Mouse (Mus musculus): ENCODE measurements around the gene Orai3. TPM values are rescaled to one million over a fixed set of nuclear protein-coding genes. Genes with fewer than 3 reads are reported as not detected.

Orai3 gene
- polyA plus RNA-seq, 1 experiment from 2014 or later: 8.5 TPM

- Histone ChIP-seq H3K9ac (ENCODE audit: low read depth, low read length) (no peak overlapping the region), H3K4me3 (ENCODE audit: low read depth, low read length) (no peak overlapping the region), H3K36me3 (ENCODE audit: control insufficient read depth, insufficient read depth, low read length) (peaks cover 17% of the 10 kb centered on the region), H3K27ac (ENCODE audit: low read depth, low read length) (no peak overlapping the region), H3K4me1 (replicated peaks; ENCODE audit: control insufficient read depth, insufficient read depth, low read length) (no peaks in the 10 kb centered on the region), H3K9me3 (ENCODE audit: control insufficient read depth, low read length) (no peaks in the 10 kb centered on the region), H3K4me2 (replicated peaks; ENCODE audit: low read depth, low read length) (no peak overlapping the region), H3K27me3 (ENCODE audit: control insufficient read depth, insufficient read depth, low read length) (no peaks in the 10 kb centered on the region)
- no peak for DNase-seq (ENCODE audit: low spot score)
- WGBS: 82% methylated on average over 5 of the region's 5 CpGs
- ATAC-seq (ENCODE audit: low FRiP score): no peak
These were observed 16.5 kb upstream of the Orai3 start for GRCm38 (mm10) chr7:127753158-127753557.

GRCm38 (mm10) chr7:127753741-127754140 lies 15.9 kb upstream of the Orai3 start:
- no peaks in the 10 kb centered on the region for H3K27me3 ChIP-seq (ENCODE audit: control insufficient read depth, insufficient read depth, low read length)
- no peaks in the 10 kb centered on the region for H3K4me1 ChIP-seq (replicated peaks; ENCODE audit: control insufficient read depth, insufficient read depth, low read length)
- ATAC-seq (ENCODE audit: low FRiP score): no peak
- DNase-seq (ENCODE audit: low spot score): no peak
- H3K4me2 ChIP-seq (replicated peaks; ENCODE audit: low read depth, low read length): no peak overlapping the region
- no peak overlapping the region for H3K9ac ChIP-seq (ENCODE audit: low read depth, low read length)
- no peak overlapping the region for H3K4me3 ChIP-seq (ENCODE audit: low read depth, low read length)
- WGBS: 92% methylated on average over 7 of the region's 7 CpGs
- H3K27ac ChIP-seq (ENCODE audit: low read depth, low read length): no peak overlapping the region
- no peaks in the 10 kb centered on the region for H3K9me3 ChIP-seq (ENCODE audit: control insufficient read depth, low read length)
- peaks cover 17% of the 10 kb centered on the region for H3K36me3 ChIP-seq (ENCODE audit: control insufficient read depth, insufficient read depth, low read length)

- no peak overlapping the region for H3K9ac ChIP-seq (ENCODE audit: low read depth, low read length)
- WGBS: 69% methylated on average over 6 of the region's 6 CpGs
- no peak overlapping the region for H3K27ac ChIP-seq (ENCODE audit: low read depth, low read length)
- H3K36me3 ChIP-seq (ENCODE audit: control insufficient read depth, insufficient read depth, low read length): peaks cover 11% of the 10 kb centered on the region; the same call in 1 of the 2 replicates
- no peaks in the 10 kb centered on the region for H3K9me3 ChIP-seq (ENCODE audit: control insufficient read depth, low read length)
- no peaks in the 10 kb centered on the region for H3K4me1 ChIP-seq (replicated peaks; ENCODE audit: control insufficient read depth, insufficient read depth, low read length)
- DNase-seq (ENCODE audit: low spot score): no peak
- ATAC-seq (ENCODE audit: low FRiP score): no peak
- H3K4me2 ChIP-seq (replicated peaks; ENCODE audit: low read depth, low read length): no peak overlapping the region
- no peaks in the 10 kb centered on the region for H3K27me3 ChIP-seq (ENCODE audit: control insufficient read depth, insufficient read depth, low read length)
- H3K4me3 ChIP-seq (ENCODE audit: low read depth, low read length): no peak overlapping the region
These were observed 9.9 kb upstream of the Orai3 start for GRCm38 (mm10) chr7:127759716-127760115.

- H3K36me3 ChIP-seq (ENCODE audit: control insufficient read depth, insufficient read depth, low read length): peaks cover 11% of the 10 kb centered on the region; the same call in 1 of the 2 replicates
These were observed 9.1 kb upstream of the Orai3 start for GRCm38 (mm10) chr7:127760478-127760877.

GRCm38 (mm10) chr7:127761026-127761425 lies 8.6 kb upstream of the Orai3 start:
- Histone ChIP-seq H3K9me3 (ENCODE audit: control insufficient read depth, low read length) (no peaks in the 10 kb centered on the region), H3K36me3 (ENCODE audit: control insufficient read depth, insufficient read depth, low read length) (peaks cover 11% of the 10 kb centered on the region; the same call in 1 of the 2 replicates), H3K27ac (ENCODE audit: low read depth, low read length) (no peak overlapping the region), H3K4me1 (replicated peaks; ENCODE audit: control insufficient read depth, insufficient read depth, low read length) (no peaks in the 10 kb centered on the region), H3K4me2 (replicated peaks; ENCODE audit: low read depth, low read length) (no peak overlapping the region), H3K9ac (ENCODE audit: low read depth, low read length) (no peak overlapping the region), H3K4me3 (ENCODE audit: low read depth, low read length) (no peak overlapping the region), H3K27me3 (ENCODE audit: control insufficient read depth, insufficient read depth, low read length) (no peaks in the 10 kb centered on the region)
- ATAC-seq (ENCODE audit: low FRiP score) (no peak), DNase-seq (ENCODE audit: low spot score) (peak; percentile 81)
- 49% methylated on average over 7 of the region's 7 CpGs for WGBS

More at GRCm38 (mm10) chr7:127760478-127760877, 9.1 kb upstream of the Orai3 start:
- no peak overlapping the region for H3K27ac ChIP-seq (ENCODE audit: low read depth, low read length)
- DNase-seq (ENCODE audit: low spot score) (no peak), ATAC-seq (ENCODE audit: low FRiP score) (no peak)
- H3K27me3 ChIP-seq (ENCODE audit: control insufficient read depth, insufficient read depth, low read length): no peaks in the 10 kb centered on the region
- H3K4me3 ChIP-seq (ENCODE audit: low read depth, low read length): no peak overlapping the region
- no peaks in the 10 kb centered on the region for H3K4me1 ChIP-seq (replicated peaks; ENCODE audit: control insufficient read depth, insufficient read depth, low read length)
- no peak overlapping the region for H3K4me2 ChIP-seq (replicated peaks; ENCODE audit: low read depth, low read length)
- WGBS: 90% methylated on average over 3 of the region's 3 CpGs
- no peak overlapping the region for H3K9ac ChIP-seq (ENCODE audit: low read depth, low read length)
- H3K9me3 ChIP-seq (ENCODE audit: control insufficient read depth, low read length): no peaks in the 10 kb centered on the region

- DNase-seq (ENCODE audit: low spot score) (no peak), ATAC-seq (ENCODE audit: low FRiP score) (no peak)
- 92% methylated on average over 4 of the region's 4 CpGs for WGBS
- no peaks in the 10 kb centered on the region for H3K27me3 ChIP-seq (ENCODE audit: control insufficient read depth, insufficient read depth, low read length)
- H3K4me1 ChIP-seq (replicated peaks; ENCODE audit: control insufficient read depth, insufficient read depth, low read length): 0 out of 2 replicates have a peak, but pooled peaks cover 1% of the 10 kb centered on the region
- peaks cover 14% of the 10 kb centered on the region for H3K36me3 ChIP-seq (ENCODE audit: control insufficient read depth, insufficient read depth, low read length)
- no peak overlapping the region for H3K9ac ChIP-seq (ENCODE audit: low read depth, low read length)
- no peak overlapping the region for H3K4me2 ChIP-seq (replicated peaks; ENCODE audit: low read depth, low read length)
- no peak overlapping the region for H3K4me3 ChIP-seq (ENCODE audit: low read depth, low read length)
- H3K27ac ChIP-seq (ENCODE audit: low read depth, low read length): no peak overlapping the region
- H3K9me3 ChIP-seq (ENCODE audit: control insufficient read depth, low read length): no peaks in the 10 kb centered on the region
These were observed 6.0 kb upstream of the Orai3 start for GRCm38 (mm10) chr7:127763642-127764041.

- Histone ChIP-seq H3K4me1 (replicated peaks; ENCODE audit: control insufficient read depth, insufficient read depth, low read length) (peaks cover 6% of the 10 kb centered on the region; the same call in 1 of the 2 replicates), H3K36me3 (ENCODE audit: control insufficient read depth, insufficient read depth, low read length) (peaks cover 14% of the 10 kb centered on the region), H3K9me3 (ENCODE audit: control insufficient read depth, low read length) (no peaks in the 10 kb centered on the region), H3K27me3 (ENCODE audit: control insufficient read depth, insufficient read depth, low read length) (no peaks in the 10 kb centered on the region), H3K27ac (ENCODE audit: low read depth, low read length) (no peak overlapping the region), H3K4me3 (ENCODE audit: low read depth, low read length) (no peak overlapping the region), H3K4me2 (replicated peaks; ENCODE audit: low read depth, low read length) (no peak overlapping the region), H3K9ac (ENCODE audit: low read depth, low read length) (no peak overlapping the region)
- 84% methylated on average over 2 of the region's 2 CpGs for WGBS
- DNase-seq (ENCODE audit: low spot score) (no peak), ATAC-seq (ENCODE audit: low FRiP score) (no peak)
These were observed 3.9 kb upstream of the Orai3 start for GRCm38 (mm10) chr7:127765756-127766155.

GRCm38 (mm10) chr7:127766851-127767609 lies 2.6 kb upstream of the Orai3 start:
- no peaks in the 10 kb centered on the region for H3K27me3 ChIP-seq (ENCODE audit: control insufficient read depth, insufficient read depth, low read length)
- no peak for ATAC-seq (ENCODE audit: low FRiP score)
- peaks cover 6% of the 10 kb centered on the region; the same call in 1 of the 2 replicates for H3K4me1 ChIP-seq (replicated peaks; ENCODE audit: control insufficient read depth, insufficient read depth, low read length)
- no peak overlapping the region for H3K4me3 ChIP-seq (ENCODE audit: low read depth, low read length)
- no peak for DNase-seq (ENCODE audit: low spot score)
- no peak overlapping the region for H3K9ac ChIP-seq (ENCODE audit: low read depth, low read length)
- 85% methylated on average over 17 of the region's 17 CpGs for WGBS
- H3K36me3 ChIP-seq (ENCODE audit: control insufficient read depth, insufficient read depth, low read length): peaks cover 14% of the 10 kb centered on the region
- H3K4me2 ChIP-seq (replicated peaks; ENCODE audit: low read depth, low read length): no peak overlapping the region
- no peaks in the 10 kb centered on the region for H3K9me3 ChIP-seq (ENCODE audit: control insufficient read depth, low read length)
- H3K27ac ChIP-seq (ENCODE audit: low read depth, low read length): no peak overlapping the region
